Mouse (Mus musculus) spleen, adult 2 months (tissue): Measurements from ENCODE around the gene Olfml2b.

ENCODE experiments used
- CTCF ChIP-seq: fragments of 200-500 bp; IDR thresholded peaks from 2 replicates; pipeline ENCODE4 v1.5.1; 2011; ENCODE audit warnings: mild to moderate bottlenecking, inconsistent platforms; ENCODE audit not compliant: insufficient read depth, insufficient read length, insufficient replicate concordance; ENCODE audit errors: extremely low read depth
- POLR2A ChIP-seq: fragments of 200-500 bp; IDR thresholded peaks from 2 replicates; pipeline ENCODE4 v1.6.1; 2011; ENCODE audit warnings: low read depth, low read length, inconsistent platforms

GRCm38 (mm10) chr1:170699553-170699952 is 55.2 kb downstream of the Olfml2b start:
- TF ChIP-seq CTCF: no peak
- no peak for TF ChIP-seq POLR2A
